Mouse (Mus musculus): ENCODE measurements around the gene Gmip.

Gmip gene

DNA sequence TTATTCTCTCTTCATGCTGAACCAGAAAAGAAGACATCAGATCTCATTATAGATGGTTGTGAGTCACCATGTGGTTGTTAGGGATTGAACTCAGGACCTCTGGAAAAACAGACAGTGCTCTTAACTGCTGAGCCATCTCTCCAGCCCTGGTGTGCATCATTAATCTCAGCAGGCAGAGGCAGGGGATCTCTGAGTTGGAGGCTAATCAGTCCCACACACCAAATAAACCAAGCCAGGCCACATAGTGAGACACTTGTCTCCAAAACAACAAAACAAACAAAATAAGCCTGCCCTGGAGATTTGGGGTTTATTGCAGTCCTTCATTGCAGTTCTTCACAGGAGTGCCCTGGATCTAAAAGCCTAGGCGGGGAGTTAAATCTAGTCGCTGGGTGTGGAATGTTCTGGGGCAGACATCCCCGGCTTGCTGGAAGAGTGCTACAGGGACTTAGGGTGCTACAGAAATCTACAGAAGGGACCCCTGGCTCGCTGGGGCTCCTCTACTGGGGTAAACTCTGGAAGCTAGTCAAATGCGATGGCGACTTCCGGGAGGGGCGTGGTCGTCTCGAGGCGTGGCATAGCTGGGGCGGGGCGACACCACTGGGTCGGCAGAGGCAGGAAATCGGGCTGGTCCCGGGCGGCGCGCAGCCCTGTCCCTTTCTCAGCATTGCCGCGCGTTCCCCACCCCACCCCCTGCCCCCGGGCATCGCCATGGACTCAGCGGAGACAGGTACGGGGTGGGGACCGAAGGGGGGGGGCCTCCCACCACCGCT lies at the start of gene Gmip:
Gene Gmip (plus strand): TSS at position 586 of the 770 bp plus-strand sequence.
- DNase-seq (ENCODE audit: low read depth) = peak; percentile 93

DNA sequence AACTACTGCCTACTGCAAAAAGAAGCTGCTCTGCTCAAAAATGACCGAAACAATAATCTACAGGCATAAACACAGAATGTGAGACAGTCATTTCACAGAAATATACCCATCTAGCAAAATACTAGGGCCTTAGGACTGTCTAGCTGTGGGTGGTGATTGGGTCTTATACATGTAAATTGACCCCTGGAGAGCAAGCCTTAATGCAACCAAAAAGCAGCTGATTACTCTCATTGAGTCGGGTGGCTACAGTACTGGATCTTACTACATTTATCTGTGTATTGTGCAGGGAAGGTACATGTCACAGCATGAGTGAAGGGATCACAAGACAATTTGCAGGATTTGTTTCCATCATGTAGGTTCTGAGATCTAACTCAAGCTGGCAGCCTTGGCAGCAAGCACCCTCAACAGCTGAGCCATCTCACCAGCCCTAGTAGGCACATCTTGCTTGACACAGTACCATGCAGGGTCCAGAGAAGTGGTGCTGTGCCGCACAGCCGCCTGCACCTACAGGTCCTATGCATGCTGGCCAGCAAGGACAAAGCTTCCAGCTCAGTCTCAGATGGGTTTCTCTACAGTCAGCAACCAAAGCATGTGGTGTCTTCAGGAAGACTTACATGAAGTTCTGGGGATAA lies 46.5 kb upstream of the Gmip start:
- no peak for DNase-seq (ENCODE audit: low read depth)

DNA sequence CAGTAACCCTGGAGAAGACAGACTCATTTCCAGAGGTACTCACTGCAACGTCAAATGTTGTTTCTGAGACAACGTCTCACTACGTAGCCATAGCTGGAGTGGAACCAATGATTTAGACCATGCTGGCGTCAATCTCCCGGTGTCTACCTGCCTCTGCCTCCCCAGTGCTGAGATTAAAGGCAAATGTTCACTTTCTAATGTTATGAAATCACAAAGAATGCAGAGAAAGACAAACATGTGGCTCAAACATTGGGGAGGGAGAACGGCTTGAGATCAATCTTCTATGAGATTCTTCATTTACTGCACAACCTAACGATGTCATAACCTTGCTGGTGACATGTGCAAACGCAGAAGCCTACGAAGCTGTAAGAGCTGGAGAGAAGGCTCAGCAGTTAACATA lies 37.3 kb upstream of the Gmip start:
- DNase-seq (ENCODE audit: low read depth) = no peak

GRCm38 (mm10) chr8:69772106-69772505 lies 36.4 kb upstream of the Gmip start:
- no peak for DNase-seq (ENCODE audit: low read depth)

- peak; percentile 97 for DNase-seq (ENCODE audit: low read depth)
Measured at GRCm38 (mm10) chr8:69774503-69775148, 33.9 kb upstream of the Gmip start, which contains the start of gene Gm20422. Gene Gm20422 (minus strand): TSS chr8:69774886.

DNA sequence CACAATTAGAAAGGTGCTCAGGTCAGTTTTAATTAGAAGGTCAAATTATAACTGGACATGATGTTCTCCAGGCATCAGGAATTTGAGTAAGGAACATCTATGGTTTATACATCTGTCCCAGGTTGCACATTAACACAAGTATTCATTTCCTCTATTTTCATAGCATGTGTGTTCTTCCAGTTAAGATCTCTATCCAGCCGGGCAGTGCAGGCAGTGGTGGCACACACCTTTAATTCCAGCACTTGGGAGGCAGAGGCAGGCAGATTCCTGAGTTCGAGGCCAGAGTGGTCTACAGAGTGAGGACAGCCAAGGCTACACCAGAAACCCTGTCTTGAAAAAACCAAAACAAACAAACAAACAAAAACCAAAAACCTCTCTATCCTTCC lies 33.3 kb upstream of the Gmip start:
- DNase-seq (ENCODE audit: low read depth) = no peak

DNA sequence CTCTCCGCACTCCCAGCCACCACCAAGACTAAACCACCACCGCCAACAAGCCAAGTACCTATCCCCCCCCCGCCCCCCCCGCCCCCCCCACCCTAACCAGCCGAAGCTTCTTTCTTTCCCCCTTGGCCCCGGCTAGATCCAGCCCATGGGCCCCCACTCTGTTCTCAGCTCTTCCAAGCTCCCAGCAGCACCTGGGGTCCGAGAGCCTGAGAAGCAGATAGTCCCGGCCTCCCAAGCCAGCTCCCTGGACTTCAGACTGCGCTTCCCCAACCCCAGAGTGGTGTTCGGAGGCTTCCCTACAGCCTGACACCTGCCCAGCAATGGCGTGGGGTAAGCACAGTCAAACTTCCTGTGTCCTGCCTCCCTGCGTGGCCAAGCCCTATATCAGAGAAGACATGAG lies 31.4 kb upstream of the Gmip start:
- no peak for DNase-seq (ENCODE audit: low read depth)

DNA sequence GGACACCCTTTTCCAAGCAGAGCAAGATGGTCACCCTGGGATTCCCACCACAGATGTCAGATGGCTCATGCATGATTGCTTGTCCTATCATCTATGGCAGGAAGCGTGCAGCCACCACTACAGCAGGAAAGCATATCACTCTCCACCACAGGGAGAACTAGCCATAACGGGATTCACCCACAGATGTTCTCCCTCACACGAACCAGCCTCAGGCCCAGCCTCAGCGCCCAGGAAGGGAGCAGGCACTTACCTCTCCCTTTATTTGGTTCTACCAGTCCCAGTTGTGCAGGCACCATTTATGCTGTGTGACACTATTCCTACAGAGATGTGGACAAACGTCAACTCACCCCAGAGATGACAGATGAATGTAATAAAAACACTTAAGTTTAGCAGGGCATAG lies 19.4 kb upstream of the Gmip start:
- DNase-seq (ENCODE audit: low read depth) = no peak

DNA sequence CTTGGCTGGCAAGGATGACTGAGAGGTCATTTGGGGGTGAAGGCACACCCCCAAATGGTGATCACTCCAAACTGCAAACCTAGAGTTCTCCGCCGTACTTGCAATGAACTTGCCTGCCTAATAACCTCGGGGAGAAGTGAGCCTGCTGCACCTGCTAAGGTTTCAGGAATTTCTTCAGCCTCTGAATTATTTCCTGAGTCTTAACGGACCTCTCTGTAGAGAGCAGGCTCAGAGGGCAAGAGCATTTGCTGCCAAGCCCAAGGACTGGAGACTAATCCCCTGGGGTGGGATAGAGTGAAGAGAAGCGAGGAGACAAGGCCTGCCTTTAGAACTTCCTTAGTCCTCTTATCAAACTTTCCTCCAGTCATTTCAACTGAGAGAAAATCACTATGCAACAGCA lies 18.7 kb upstream of the Gmip start:
- no peak for DNase-seq (ENCODE audit: low read depth)

DNA sequence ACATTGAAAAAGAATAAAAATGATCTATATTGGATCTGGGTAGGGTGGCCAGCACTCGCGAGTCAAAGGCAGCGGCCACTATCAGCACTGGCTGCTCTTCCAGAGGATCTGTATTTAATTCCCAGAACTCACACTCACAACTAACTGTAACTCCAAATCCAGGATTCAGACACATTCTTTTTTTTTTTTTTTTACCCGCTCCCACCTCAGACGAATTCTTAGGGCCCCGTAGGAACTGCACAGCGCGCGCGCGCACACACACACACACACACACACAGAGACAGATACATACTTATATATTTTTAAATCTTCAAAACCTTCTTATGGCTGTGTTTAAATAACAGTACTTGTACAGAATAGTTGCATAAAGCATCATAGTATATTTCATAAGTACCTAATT lies 18.1 kb upstream of the Gmip start:
- no peak for DNase-seq (ENCODE audit: low read depth)

DNA sequence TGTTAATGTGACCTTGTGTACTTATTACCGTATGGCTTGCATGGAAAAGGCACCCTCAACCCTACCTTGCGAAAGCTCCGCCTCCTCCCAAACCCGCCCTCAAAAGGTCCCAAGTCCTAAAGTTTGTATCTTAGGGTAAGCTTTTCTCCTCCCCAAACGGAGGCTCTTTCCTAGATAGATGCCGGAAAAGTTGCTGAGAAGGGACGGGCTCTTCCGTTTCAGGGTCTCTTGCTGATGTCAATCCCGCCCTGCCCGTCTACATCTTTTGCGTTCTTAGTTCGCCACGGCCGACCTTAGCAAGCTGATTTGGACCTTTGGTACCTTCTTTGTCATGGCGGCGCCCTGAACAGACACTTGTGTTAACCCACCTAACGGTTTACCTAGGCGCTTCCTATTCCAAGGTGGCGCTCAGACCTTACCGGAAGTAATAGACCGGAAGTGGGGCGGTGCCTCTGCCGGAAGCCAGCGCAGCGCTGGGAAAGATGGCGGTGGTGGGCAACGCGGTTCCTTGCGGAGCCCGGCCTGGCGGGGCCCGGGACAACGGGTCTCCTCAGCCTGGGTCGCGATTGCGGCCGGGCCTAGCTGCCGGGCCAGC lies 17.6 kb upstream of the Gmip start, which contains the start of the genes Atp13a1 and Zfp866:
Gene Atp13a1 (plus strand): TSS at position 391 of the 595 bp plus-strand sequence.
Gene Zfp866 (minus strand): TSS at position 406 of the 595 bp plus-strand sequence.
- peak; percentile 93 for DNase-seq (ENCODE audit: low read depth)

- peak; percentile 56 for DNase-seq (ENCODE audit: low read depth)
Measured at GRCm38 (mm10) chr8:69791415-69792068, 16.9 kb upstream of the Gmip start.

GRCm38 (mm10) chr8:69793666-69794065 lies 14.8 kb upstream of the Gmip start:
- no peak for DNase-seq (ENCODE audit: low read depth)

- no peak for DNase-seq (ENCODE audit: low read depth)
Measured at GRCm38 (mm10) chr8:69794096-69794495, 14.4 kb upstream of the Gmip start.

DNA sequence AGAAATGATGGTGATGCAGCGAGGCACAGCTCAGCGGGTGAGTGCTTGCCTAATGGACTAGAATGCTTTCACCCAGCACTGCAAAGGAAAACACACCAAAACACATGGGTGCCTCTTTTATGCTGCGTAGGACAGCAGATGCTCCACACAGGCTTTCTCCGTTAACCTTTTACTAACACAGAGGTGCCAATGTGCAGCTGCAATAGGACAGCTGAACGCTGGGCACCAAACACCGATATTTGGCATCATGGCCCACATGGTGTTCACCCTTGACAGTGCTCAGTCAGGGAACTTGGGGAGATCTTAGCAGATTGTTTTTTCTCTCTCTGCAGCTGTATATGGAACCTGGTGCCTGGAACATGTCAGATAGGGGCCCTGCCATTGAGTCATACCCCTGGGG lies 13.6 kb upstream of the Gmip start:
- DNase-seq (ENCODE audit: low read depth) = no peak

DNA sequence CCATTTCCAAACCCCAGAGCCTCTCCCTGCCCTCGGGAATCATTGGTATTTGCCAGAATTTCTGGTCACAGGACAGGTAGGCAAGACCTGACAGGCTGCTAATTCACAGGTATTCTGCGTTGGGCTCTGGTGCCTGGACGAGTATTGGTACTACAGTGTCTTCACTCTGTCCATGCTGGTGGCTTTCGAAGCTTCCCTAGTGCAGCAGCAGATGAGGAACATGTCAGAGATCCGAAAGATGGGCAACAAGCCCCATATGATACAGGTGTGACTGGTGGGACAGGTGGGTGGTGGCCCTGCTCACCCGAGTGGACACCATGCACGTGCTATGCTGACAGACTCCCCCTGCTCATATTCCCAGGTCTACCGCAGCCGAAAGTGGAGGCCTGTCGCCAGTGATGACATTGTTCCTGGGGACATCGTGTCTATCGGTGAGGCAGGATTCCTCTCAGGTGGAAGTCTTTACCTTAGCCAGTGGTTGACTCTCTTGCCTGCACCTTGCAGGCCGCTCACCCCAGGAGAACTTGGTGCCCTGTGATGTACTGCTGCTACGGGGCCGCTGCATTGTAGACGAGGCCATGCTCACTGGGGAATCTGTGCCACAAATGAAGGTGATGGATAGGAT lies 11.6 kb upstream of the Gmip start:
- no peak for DNase-seq (ENCODE audit: low read depth)

DNA sequence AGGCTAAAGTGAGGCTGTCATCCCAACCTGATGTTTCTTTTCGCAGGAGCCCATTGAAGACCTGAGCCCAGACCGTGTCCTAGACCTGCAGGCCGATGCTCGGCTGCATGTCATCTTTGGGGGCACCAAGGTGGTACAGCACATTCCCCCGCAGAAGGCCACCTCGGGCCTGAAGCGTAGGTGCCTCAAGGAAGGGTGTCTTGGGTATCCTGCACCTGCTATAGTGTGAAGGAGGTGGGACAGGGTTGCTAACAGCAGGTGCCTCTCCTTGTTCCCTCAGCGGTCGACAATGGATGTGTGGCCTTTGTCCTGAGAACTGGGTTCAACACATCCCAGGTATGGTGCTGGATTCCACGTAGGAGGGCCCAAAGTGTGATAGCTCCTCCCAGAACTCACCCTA lies 10.8 kb upstream of the Gmip start:
- no peak for DNase-seq (ENCODE audit: low read depth)

- DNase-seq (ENCODE audit: low read depth) = no peak
Measured at GRCm38 (mm10) chr8:69799261-69799660, 9.2 kb upstream of the Gmip start.

DNA sequence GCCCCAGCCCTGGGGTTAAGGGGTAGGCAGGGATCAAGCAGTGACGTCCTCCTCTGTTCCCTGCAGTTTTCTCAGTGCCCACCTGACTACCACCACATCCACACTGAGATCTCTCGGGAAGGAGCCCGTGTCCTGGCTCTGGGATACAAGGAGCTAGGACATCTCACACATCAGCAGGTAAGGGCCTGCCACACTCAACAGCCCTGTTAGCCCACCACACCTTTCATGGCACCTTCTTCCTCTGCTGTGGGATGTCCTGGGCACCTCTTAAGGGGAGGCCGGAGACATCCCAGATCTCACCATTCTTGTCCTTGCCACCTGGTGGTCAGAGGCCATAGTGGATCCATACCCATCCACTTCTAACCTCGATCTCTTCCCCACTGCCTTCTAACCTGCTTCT lies 8.5 kb upstream of the Gmip start:
- no peak for DNase-seq (ENCODE audit: low read depth)

GRCm38 (mm10) chr8:69801796-69802195 lies 6.7 kb upstream of the Gmip start:
- DNase-seq (ENCODE audit: low read depth) = no peak

- no peak for DNase-seq (ENCODE audit: low read depth)
Measured at GRCm38 (mm10) chr8:69802216-69802615, 6.3 kb upstream of the Gmip start.

DNA sequence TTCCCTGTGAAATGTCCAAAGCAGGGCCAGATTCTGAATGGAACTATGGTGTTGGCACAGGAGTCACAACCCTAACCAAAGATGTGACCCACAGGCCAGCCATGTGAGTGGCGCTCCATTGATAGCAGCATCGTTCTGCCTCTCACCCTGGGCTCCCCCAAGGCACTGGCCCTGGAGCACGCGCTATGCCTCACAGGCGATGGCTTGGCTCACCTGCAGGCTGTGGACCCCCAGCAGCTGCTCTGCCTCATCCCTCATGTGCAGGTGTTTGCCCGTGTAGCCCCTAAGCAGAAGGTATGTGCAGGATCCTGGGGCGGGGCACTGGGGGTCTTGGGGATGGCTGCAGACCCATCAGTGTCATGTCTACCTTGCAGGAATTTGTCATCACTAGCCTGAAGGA lies 5.1 kb upstream of the Gmip start:
- no peak for DNase-seq (ENCODE audit: low read depth)
